Mouse (Mus musculus) cerebellum, adult 2 months (tissue): ENCODE data around the gene Tsen34.
"Not testable (repeated sequence)": the region's sequence is repeated elsewhere in the genome, so short reads cannot be mapped to it uniquely, and the experiment has no call there.

Source experiments
- CTCF ChIP-seq: fragments of 200-500 bp; IDR thresholded peaks from 2 replicates; pipeline ENCODE4 v1.5.1; 2011; ENCODE audit warnings: low read depth, mild to moderate bottlenecking, control low read depth, low read length, moderate library complexity, borderline replicate concordance; ENCODE audit not compliant: insufficient read depth
- POLR2A ChIP-seq: fragments of 200-500 bp; IDR thresholded peaks from 2 replicates; pipeline ENCODE4 v1.6.1; 2011; ENCODE audit warnings: low read length, control low read depth, borderline replicate concordance; ENCODE audit not compliant: insufficient read depth

DNA sequence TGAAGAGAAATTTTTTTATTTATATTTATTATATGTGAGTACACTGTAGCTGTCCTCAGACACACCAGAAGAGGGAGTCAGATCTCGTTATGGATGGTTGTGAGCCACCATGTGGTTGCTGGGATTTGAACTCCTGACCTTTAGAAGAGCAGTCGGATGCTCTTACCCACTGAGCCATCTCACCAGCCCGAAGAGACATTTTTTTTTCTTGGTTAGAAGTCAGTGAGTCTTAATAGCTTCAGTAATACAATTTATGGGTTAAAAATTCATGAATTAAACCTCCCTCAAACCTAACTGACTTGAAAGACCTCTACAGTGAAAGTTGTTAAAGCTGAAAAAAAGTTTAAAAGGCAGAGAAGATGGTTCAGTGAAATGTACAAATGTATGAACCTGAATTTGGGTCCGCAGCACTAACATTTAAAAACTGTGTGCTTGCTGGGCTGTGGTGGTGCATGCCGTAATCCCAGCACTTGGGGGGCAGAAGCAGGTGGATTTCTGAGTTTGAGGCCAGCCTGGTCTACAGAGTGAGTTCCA lies 15.9 kb downstream of the Tsen34 start:
- not testable (repeated sequence) for TF ChIP-seq POLR2A, CTCF
